Mouse (Mus musculus) gastrocnemius, postnatal 25 days (tissue): ENCODE results near the gene Matk. TPM values are rescaled to one million over a fixed set of nuclear protein-coding genes. Genes with fewer than 3 reads are reported as not detected.

Source experiments
- DNase-seq: peaks from one replicate; pipeline ENCODE4 v3.0.0; 2022
- microRNA-seq, 2 experiments: library from miRNA; unstranded; fragments of <30 nt; microRNA quantifications; one replicate each; pipeline ENCODE4 v1.2.0; 2021; ENCODE audit warnings: borderline replicate concordance in 2 of 2
- total RNA-seq, 2 experiments: library from RNA; stranded (reverse); gene quantifications; 1 replicate in 1 of 2; 2 replicates in 1 of 2; pipeline ENCODE4 v1.2.3; 2021

The Matk gene
- total RNA-seq, 2 experiments from 2014 or later, result 0.13 to 0.23 TPM

- no peak for DNase-seq
Observed at GRCm38 (mm10) chr10:81303761-81304160, 51.0 kb downstream of the Matk start.

GRCm38 (mm10) chr10:81304597-81305238 is 52.0 kb downstream of the Matk start:
- DNase-seq, result no peak

GRCm38 (mm10) chr10:81305663-81306062 is 52.9 kb downstream of the Matk start:
- DNase-seq, result no peak

GRCm38 (mm10) chr10:81306173-81306668 is 53.5 kb downstream of the Matk start:
- DNase-seq, result no peak

- no peak for DNase-seq
Observed at GRCm38 (mm10) chr10:81306837-81307682, 54.3 kb downstream of the Matk start.

GRCm38 (mm10) chr10:81309571-81309970 is 56.8 kb downstream of the Matk start:
- no peak for DNase-seq

Small RNA genes within 50 kb of the gene (microRNA-seq; reads per million reads assigned to microRNA genes)
- gene Mir3057, result 4.0 to 8.8 reads per million in 2 experiments

Other genes with a start within 250 kb of the Matk start
- gene Gng7, start 238.0 kb upstream of the Matk start, total RNA-seq, result 1 to 10 TPM in 1 of 2 experiments, under 1 TPM in 1; 0.61 to 1.1 TPM
- gene Diras1, start 227.3 kb upstream of the Matk start, total RNA-seq, result under 1 TPM in 1 of 2 experiments, not detected in 1; 0.51 TPM
- 10 to 100 TPM; 13.5 to 13.9 TPM for gene Slc39a3, start 215.5 kb upstream of the Matk start, total RNA-seq
- gene Sgta, start 192.8 kb upstream of the Matk start, total RNA-seq, result 10 to 100 TPM; 82.2 to 85.2 TPM
- gene Thop1, start 182.9 kb upstream of the Matk start, total RNA-seq, result 10 to 100 TPM; 18.5 to 22.9 TPM
- under 1 TPM; 0.10 to 0.83 TPM for gene Creb3l3, start 154.1 kb upstream of the Matk start, total RNA-seq
- 100 to 1,000 TPM; 149 to 161 TPM for gene Map2k2, start 147.0 kb upstream of the Matk start, total RNA-seq
- gene Zbtb7a, start 117.7 kb upstream of the Matk start, total RNA-seq, result 10 to 100 TPM; 21.4 to 22.3 TPM
- gene Pias4, start 85.0 kb upstream of the Matk start, total RNA-seq, result 10 to 100 TPM; 11.7 to 14.2 TPM
- gene Eef2, start 76.3 kb upstream of the Matk start, total RNA-seq, result 100 to 1,000 TPM; 838 to 862 TPM
- 10 to 100 TPM; 22.3 to 22.4 TPM for gene Dapk3, start 69.9 kb upstream of the Matk start, total RNA-seq
- gene 4930442H23Rik, start 69.1 kb upstream of the Matk start, total RNA-seq, result not detected
- 10 to 100 TPM; 41.1 to 57.7 TPM for gene Nmrk2, start 50.9 kb upstream of the Matk start, total RNA-seq
- gene Atcay, start 22.1 kb upstream of the Matk start, total RNA-seq, result not detected
- gene Zfr2, start 19.8 kb upstream of the Matk start, total RNA-seq, result 1 to 10 TPM; 1.9 to 3.0 TPM
- 10 to 100 TPM; 87.0 to 90.0 TPM for gene Mrpl54, start 14.0 kb downstream of the Matk start, total RNA-seq
- gene Apba3, start 14.0 kb downstream of the Matk start, total RNA-seq, result 100 to 1,000 TPM; 102 to 106 TPM
- gene Tjp3, start 38.6 kb downstream of the Matk start, total RNA-seq, result not detected
- gene Pip5k1c, start 40.0 kb downstream of the Matk start, total RNA-seq, result 10 to 100 TPM; 20.3 to 20.6 TPM
- 1 to 10 TPM; 7.9 to 8.3 TPM for gene Cactin, start 68.2 kb downstream of the Matk start, total RNA-seq
- gene Tbxa2r, start 75.8 kb downstream of the Matk start, total RNA-seq, result under 1 TPM; 0.83 to 1.00 TPM
- gene Gipc3, start 90.3 kb downstream of the Matk start, total RNA-seq, result 1 to 10 TPM; 1.0 to 1.3 TPM
- gene Hmg20b, start 97.5 kb downstream of the Matk start, total RNA-seq, result 10 to 100 TPM; 22.9 to 29.6 TPM
- 1 to 10 TPM; 2.3 to 2.9 TPM for gene Mfsd12, start 104.6 kb downstream of the Matk start, total RNA-seq
- under 1 TPM; 0.48 to 0.49 TPM for gene 4930404N11Rik, start 112.9 kb downstream of the Matk start, total RNA-seq
- 10 to 100 TPM; 13.5 to 14.0 TPM for gene Fzr1, start 125.6 kb downstream of the Matk start, total RNA-seq
- 10 to 100 TPM; 41.1 to 41.2 TPM for gene Dohh, start 131.5 kb downstream of the Matk start, total RNA-seq
- gene Gm48551, start 131.5 kb downstream of the Matk start, total RNA-seq, result 1 to 10 TPM in 1 of 2 experiments, under 1 TPM in 1; 0.78 to 1.0 TPM
- under 1 TPM in 1 of 2 experiments, not detected in 1; 0.59 TPM for gene Gm48552, start 136.1 kb downstream of the Matk start, total RNA-seq
- gene Smim24, start 140.1 kb downstream of the Matk start, total RNA-seq, result under 1 TPM in 1 of 2 experiments, not detected in 1; 0.67 TPM
- gene Nfic, start 202.7 kb downstream of the Matk start, total RNA-seq, result 100 to 1,000 TPM; 215 to 268 TPM
- under 1 TPM in 1 of 2 experiments, not detected in 1; 0.24 TPM for gene Celf5, start 229.8 kb downstream of the Matk start, total RNA-seq
- 10 to 100 TPM; 34.2 to 47.8 TPM for gene Ncln, start 243.5 kb downstream of the Matk start, total RNA-seq
- under 1 TPM; 0.99 to 1.00 TPM for gene S1pr4, start 247.2 kb downstream of the Matk start, total RNA-seq